Mouse (Mus musculus) 416B (cell line): Measurements from ENCODE around the gene Jazf1.
A peak's percentile ranks its signal among the peaks of the same experiment; 100 is the strongest.

Source experiments
- DNase-seq: peaks from one replicate; pipeline ENCODE4 v3.0.0; 2011; ENCODE audit warnings: low read depth

The Jazf1 gene

GRCm38 (mm10) chr6:52851975-52852374, 216.5 kb downstream of the Jazf1 start:
- no peak for DNase-seq

GRCm38 (mm10) chr6:52851019-52851418, 217.4 kb downstream of the Jazf1 start:
- no peak for DNase-seq

DNA sequence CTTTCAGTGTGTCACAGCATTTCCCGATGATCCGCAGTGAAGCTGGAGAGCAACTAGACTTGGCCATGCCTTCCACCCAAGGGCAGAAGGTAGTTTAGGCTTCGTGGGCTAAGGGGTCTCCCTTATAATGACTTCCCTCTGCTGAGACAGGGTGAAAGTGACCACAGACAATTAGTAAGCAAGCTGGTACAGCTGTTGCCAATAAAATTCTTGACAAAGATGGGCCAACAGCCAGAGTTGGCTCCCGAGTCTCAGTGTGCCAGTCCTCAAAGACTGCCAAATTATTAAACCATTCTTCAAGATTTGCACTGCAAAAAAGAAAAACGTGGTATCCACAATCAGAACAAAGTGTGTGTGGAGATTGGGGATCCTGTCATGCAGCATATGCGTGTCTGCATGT, 220.2 kb downstream of the Jazf1 start:
- DNase-seq = no peak

GRCm38 (mm10) chr6:52846314-52846713, 222.1 kb downstream of the Jazf1 start:
- peak; percentile 79 for DNase-seq

DNA sequence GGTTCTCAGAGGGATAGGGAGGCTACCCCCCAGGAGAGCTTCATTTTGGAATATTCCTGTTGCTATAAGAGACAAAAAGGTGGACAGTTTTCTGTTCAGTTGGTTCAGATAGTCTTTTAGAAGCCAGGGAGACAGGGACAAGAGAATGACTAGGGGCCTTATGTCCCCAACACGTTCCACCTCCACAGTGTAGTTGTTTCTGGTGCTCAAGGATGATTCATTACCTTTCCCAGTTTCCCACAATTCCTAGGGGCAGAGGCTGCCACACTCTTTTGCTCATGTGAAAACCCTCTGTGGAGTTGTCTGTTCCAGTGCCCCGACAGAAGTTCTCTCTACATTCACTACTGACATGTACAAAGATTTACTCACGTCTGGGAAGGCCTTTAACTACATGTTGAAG, 223.7 kb downstream of the Jazf1 start:
- no peak for DNase-seq

DNA sequence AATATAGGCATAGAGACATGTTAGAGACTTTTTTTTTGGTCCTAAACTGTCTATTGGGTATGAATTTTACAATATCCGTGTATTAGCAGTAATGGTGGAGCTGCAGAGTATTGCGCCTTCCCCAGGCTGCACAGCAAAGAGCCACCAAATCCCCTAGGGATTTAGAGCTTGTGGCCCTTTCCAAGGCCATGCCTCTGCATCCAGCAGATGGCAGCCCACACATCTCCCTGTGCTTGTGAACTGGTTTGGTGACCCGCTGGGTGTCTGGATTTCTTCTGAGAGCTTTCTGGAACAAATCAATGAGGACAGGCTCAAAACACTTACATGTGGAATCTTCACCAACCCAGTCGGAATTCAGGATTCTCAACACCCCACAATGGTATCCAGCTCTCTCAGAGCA, 225.4 kb downstream of the Jazf1 start:
- peak; percentile 69 for DNase-seq

DNA sequence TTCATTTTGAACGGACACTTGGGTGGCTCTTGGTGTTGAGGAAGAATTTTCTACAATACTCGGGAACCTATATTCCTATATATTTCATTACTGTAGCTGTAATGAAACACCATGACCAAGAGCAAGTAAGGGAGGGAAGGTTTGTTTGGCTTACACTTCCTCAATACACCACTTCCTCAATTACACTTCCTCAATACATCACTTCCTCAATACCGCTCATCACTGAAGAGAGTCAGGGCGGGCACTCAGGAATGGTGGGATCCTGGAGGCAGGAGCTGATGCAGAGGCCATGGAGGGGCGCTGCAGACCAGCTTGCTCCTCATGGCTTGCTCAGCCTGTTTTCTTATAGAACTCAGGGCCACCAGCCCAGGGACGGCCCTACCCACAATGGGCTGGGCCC, 225.8 kb downstream of the Jazf1 start:
- peak; percentile 74 for DNase-seq

GRCm38 (mm10) chr6:52841611-52842010, 226.8 kb downstream of the Jazf1 start:
- DNase-seq = no peak

- DNase-seq = no peak
Observed at GRCm38 (mm10) chr6:52840589-52841044, 227.8 kb downstream of the Jazf1 start.

DNA sequence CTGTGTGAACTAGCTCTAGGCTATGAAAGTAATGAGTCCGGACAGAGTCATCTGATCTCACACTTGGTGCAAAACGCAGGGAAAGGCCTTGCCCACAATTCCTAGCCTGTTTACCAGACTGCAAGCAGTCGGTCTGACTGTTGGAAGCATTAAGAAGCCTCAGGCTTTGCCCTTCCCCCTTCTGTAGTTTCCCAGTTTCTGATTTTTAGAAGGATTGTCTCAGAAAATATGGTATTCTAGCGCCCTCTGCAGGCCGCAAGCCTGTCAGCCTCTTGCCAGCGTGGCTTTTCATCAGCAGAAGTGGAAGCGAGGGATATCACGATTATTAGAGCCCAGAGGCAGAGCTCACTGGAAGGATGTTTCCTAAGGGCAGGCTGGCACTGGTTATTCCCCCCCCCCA, 229.7 kb downstream of the Jazf1 start:
- peak; percentile 88 for DNase-seq

GRCm38 (mm10) chr6:52837792-52838191, 230.6 kb downstream of the Jazf1 start:
- no peak for DNase-seq

GRCm38 (mm10) chr6:52836201-52836950, 232.1 kb downstream of the Jazf1 start:
- DNase-seq = no peak

DNA sequence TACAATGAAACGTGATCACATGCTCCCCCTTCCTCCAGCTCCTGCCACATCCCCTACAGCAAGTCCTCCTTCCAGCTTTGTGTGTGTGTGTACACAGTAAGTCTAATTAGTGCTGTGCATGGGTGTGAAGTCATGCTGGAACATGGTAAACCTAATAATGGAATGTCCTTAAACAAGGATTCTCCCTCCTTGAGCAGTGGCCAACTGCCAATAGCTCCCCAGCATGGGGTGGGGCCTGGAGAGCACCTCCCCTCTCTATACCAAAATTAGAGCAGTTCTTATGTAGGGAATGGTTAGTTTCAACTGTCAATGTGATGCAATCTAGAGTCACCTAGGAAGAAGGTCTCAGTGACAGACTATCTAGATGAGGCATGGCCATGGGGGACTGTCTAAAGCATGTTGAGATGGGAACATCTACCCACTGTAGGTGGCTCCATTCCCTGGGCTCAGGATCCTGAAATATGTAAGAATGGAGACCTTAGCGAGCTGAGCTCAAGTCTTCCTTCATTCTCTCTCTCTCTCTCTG, 240.6 kb downstream of the Jazf1 start:
- no peak for DNase-seq

GRCm38 (mm10) chr6:52825535-52825934, 242.9 kb downstream of the Jazf1 start:
- DNase-seq = peak; percentile 98

DNA sequence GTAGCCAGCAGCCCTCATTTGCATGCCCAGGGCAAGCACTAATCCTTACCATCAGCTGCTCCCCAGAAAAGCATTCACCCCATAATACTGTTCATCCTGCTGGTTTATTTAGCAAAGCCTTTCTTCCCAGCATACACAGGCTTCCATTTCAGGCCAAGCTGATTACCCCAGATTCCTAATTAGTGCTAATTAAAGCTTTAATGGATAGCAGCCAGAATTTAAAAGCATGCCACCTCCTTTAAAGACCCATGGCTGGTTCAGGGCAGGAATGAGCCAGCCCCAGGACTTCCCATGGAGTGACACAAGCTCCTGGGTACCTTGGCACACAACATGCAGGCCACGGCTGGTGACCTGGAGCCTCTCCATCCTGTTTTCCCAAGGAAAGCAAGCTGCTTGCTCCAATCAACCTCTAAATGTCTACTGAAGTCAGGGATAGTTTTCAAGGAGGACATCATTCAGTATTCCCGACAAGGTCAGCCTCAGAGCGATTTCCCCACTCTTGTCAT, 243.4 kb downstream of the Jazf1 start:
- DNase-seq = no peak

DNA sequence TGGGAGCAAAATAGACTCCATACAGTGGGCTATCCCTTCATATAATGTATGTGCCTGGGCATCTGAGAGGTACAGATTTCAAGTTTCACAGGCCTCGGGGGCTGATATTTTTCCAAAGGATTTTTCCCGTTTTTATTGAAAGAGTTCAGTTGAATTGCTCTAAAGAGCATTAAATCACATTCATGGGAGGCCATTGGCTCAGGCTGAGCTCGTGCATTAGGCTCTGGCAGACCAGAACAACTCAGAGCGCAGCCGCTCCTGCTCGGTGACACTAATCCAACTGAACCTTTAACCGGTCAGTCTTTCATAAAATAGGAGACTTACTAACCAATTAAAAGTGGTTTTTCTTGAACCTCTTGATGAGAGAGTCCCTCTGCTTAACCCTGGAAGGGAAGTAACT, 245.4 kb downstream of the Jazf1 start:
- DNase-seq = no peak

DNA sequence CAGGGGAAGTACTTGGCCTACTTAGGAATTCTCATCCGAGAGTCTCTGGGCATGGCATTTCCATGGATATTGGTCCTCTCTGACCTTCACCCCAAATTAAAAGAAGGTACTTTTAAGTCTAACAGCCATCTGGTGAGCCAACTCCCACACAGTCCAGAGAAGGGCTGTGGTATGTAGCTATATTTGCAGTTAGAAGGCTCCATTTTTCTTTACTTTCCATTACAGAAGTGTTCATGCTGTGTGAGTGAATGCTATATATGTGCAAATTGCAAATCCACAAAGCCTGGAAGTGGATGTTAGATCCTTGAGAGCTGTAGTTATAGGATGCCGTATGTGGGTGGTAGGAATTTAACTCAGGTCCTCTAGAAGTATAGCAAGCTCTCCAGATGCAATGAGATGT, 245.8 kb downstream of the Jazf1 start:
- no peak for DNase-seq

- no peak for DNase-seq
Observed at GRCm38 (mm10) chr6:52819353-52819752, 249.1 kb downstream of the Jazf1 start.

GRCm38 (mm10) chr6:52818041-52818440, 250.4 kb downstream of the Jazf1 start:
- no peak for DNase-seq

GRCm38 (mm10) chr6:52817203-52817874, 251.1 kb downstream of the Jazf1 start:
- no peak for DNase-seq

- no peak for DNase-seq
Observed at GRCm38 (mm10) chr6:52805237-52805856, 263.1 kb downstream of the Jazf1 start.

- DNase-seq = no peak
Observed at GRCm38 (mm10) chr6:52802181-52802580, 266.2 kb downstream of the Jazf1 start.
